Mouse (Mus musculus) cerebellum, adult 9-10 months (tissue): ENCODE data around the gene Lrp2.

Experiments used
- DNase-seq: peaks from one replicate; pipeline ENCODE4 v3.0.0; 2022

Lrp2 gene

DNA sequence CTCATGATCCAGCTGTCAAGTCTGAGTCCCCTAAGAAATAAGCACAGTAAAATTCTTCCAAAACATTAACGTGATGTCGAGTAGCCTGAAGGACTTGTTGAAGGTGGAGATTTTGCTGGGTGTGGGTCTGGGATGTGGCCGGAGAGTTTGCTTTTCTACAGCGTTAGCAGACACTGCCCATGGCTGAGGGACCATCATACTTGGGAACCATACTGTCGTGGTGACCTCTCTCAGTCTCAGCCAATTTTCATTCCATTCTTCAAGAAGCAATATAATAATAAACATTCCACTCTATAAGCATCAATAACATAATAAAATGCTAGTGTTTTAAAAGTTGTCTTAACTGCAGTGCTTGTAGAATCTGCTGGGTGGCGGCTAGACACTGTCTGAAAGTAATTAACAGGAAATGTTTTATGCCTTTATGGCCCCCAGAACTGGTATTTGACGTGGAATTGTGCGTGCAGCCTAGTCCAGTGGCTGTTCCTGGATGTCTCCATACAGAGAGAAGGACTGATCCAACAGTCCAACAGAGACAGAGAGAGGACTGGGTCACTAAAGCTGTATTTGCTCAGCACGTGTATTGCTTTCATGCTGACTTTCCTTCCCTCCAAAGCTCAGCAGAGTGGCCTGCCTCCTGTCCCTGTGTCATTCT is 190.1 kb downstream of the Lrp2 start:
- DNase-seq: no peak

DNA sequence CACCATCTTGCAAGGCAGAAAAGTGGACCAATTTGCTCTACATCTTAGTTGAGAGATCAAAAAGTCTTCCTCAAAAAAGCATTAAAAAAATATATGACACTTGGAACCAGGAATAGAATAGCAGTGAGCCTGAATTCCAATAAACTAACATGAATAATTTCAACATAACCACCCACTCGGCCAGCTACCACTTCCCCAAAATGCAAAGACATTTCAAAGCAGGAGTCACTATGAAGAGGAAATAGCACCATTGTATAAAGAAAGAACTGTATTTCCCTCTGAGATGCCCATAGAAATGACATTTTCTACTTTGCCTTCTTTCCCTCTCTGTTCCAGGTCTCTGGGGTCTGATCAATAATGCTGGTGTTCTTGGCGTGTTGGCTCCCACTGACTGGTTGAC is 191.9 kb downstream of the Lrp2 start:
- no peak for DNase-seq

DNA sequence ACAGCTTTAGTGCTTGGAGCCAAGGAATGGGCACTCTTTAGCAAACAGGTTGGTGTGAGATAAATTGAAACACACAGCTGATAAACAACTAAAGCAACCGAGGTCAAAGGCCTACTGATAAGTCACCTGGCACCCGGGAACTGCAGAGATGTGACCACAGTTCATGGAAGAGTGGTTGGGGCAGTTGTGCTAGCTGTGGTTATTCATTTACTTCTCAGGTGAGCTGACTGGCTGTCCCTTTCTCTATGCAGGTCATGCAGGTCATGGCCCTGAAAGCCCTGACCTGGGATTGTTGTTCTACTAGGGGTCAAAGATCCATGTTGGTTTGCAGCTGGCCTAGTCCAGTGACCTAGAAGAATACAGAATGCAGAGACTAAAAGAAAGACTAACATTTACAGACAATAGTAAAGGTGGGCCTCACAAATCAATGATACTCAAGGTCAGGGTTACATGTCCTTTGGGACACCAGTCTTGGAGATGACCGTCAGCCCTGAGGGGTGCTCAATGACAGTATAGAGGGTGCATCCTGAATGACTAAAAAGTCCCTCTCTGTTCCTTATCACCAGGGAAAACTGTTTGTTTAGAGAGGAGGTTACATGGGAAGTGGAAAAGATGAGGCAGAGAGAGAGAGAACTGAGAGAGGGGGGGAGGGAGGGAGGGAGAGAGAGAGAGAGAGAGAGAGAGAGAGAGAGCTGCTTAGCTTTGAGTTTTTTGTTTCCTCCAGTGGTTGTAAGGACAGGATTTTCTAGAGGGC is 199.6 kb downstream of the Lrp2 start:
- DNase-seq: no peak

DNA sequence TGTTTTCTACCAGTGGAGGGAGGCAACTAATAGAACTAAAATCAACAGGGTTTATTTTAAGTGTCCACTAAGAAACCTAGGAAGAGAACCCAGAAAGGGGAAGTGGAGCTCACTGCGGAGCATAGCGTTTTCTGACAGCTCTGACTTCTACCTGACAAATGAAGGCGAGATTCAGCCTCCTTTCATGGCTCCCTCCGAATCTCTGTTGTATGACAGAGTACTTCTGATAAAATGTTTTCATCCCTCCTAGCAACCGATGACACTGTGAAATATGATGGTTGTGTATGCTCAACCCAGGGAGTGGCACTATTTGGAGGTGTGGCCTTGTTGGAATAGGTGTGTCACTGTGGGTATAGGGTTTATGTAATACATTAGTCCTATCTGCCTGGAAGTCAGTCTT is 203.0 kb downstream of the Lrp2 start:
- DNase-seq: no peak

DNA sequence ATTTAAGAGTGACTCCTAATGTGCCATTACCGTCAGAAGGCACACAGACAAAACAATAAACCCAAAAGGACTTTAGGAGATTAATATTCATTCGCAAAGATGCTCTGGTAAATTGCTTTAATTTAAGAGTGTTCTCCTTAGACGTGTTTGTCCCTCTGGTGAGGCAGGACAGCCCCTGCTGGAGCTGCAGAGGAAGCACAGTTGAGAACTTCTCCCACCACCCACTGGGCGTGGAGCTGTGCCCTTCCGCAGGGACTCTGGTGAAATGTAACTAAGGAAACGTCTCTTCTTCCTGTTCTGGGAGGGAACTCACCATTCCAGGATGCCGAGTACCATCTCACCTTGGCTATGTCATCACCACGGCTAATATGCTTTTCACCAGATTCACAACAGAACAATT is 204.1 kb downstream of the Lrp2 start:
- DNase-seq: no peak

DNA sequence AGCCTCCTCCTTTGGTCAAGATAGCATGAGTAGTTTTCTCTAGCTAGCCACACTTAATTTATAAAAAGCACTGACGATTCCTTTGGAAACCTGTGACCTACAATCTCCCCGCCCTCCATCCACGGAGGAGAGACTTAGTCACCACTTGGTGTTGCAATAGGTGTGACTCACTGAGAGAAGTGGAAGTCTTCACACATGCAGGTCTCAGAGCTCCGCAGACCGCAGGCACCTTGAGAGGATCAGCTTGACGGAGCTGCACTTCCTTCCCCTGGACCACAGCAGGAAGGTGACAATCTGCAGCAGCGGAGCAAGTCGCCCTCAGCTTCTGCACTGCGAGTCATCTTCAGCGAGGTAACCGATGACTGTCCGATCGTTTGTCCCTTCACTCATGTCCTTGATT is 205.6 kb downstream of the Lrp2 start, which contains the start of gene Dhrs9:
TSS of gene Dhrs9 (plus strand) at position 165 of the 400 bp plus-strand sequence.
- no peak for DNase-seq

- DNase-seq: no peak
Measured at GRCm38 (mm10) chr2:69379801-69380200, 206.1 kb downstream of the Lrp2 start.

GRCm38 (mm10) chr2:69376780-69377179 is 209.1 kb downstream of the Lrp2 start:
- DNase-seq: no peak
